Mouse (Mus musculus): ENCODE measurements at regions not wholly inside any gene's neighbourhood (a gene's known extent, or its start where the extent isn't known, plus 50 kb on each side); places are given as distances from the start of the nearest gene placed in this dataset.

GRCm38 (mm10) chr9:31609731-31610130, 145.5 kb upstream of the Tmem45b start:
- Histone ChIP-seq H3K27ac (ENCODE audit: low read depth, low read length) (no peak overlapping the region), H3K4me1 (ENCODE audit: control insufficient read depth, insufficient read depth, low read depth, low read length) (no peaks in the 10 kb centered on the region), H3K4me3 (ENCODE audit: low read length) (no peak overlapping the region), H3K9ac (ENCODE audit: low read depth, low read length) (no peak overlapping the region), H3K4me2 (ENCODE audit: low read length) (no peak overlapping the region), H3K27me3 (replicated peaks; ENCODE audit: control insufficient read depth, insufficient read depth, low read length) (no peaks in the 10 kb centered on the region), H3K36me3 (ENCODE audit: control insufficient read depth, insufficient read depth, low read length) (no peaks in the 10 kb centered on the region), H3K9me3 (ENCODE audit: control insufficient read depth, low read length) (no peaks in the 10 kb centered on the region)
- 88% methylated on average over 3 of the region's 3 CpGs for WGBS
- no peak for ATAC-seq

- no peak for ATAC-seq
- H3K4me2 ChIP-seq (ENCODE audit: low read length): no peak overlapping the region
- no peak overlapping the region for H3K27ac ChIP-seq (ENCODE audit: low read depth, low read length)
- 66% methylated on average over 8 of the region's 8 CpGs for WGBS
- H3K4me1 ChIP-seq (ENCODE audit: control insufficient read depth, insufficient read depth, low read depth, low read length): no peaks in the 10 kb centered on the region
- no peaks in the 10 kb centered on the region for H3K9me3 ChIP-seq (ENCODE audit: control insufficient read depth, low read length)
- H3K9ac ChIP-seq (ENCODE audit: low read depth, low read length): no peak overlapping the region
- no peaks in the 10 kb centered on the region for H3K27me3 ChIP-seq (replicated peaks; ENCODE audit: control insufficient read depth, insufficient read depth, low read length)
- H3K4me3 ChIP-seq (ENCODE audit: low read length): no peak overlapping the region
- no peaks in the 10 kb centered on the region for H3K36me3 ChIP-seq (ENCODE audit: control insufficient read depth, insufficient read depth, low read length)
Observed at GRCm38 (mm10) chr9:31608084-31608870, 144.0 kb upstream of the Tmem45b start.

GRCm38 (mm10) chr9:31606936-31607335, 142.7 kb upstream of the Tmem45b start:
- H3K27me3 ChIP-seq (replicated peaks; ENCODE audit: control insufficient read depth, insufficient read depth, low read length): no peaks in the 10 kb centered on the region
- no peaks in the 10 kb centered on the region for H3K36me3 ChIP-seq (ENCODE audit: control insufficient read depth, insufficient read depth, low read length)
- ATAC-seq: no peak
- no peaks in the 10 kb centered on the region for H3K4me1 ChIP-seq (ENCODE audit: control insufficient read depth, insufficient read depth, low read depth, low read length)
- 88% methylated on average over 6 of the region's 6 CpGs for WGBS
- no peaks in the 10 kb centered on the region for H3K9me3 ChIP-seq (ENCODE audit: control insufficient read depth, low read length)
- no peak overlapping the region for H3K4me2 ChIP-seq (ENCODE audit: low read length)
- no peak overlapping the region for H3K4me3 ChIP-seq (ENCODE audit: low read length)
- H3K9ac ChIP-seq (ENCODE audit: low read depth, low read length): no peak overlapping the region
- no peak overlapping the region for H3K27ac ChIP-seq (ENCODE audit: low read depth, low read length)

- Histone ChIP-seq H3K36me3 (ENCODE audit: control insufficient read depth, insufficient read depth, low read length) (no peaks in the 10 kb centered on the region), H3K4me2 (ENCODE audit: low read length) (no peak overlapping the region), H3K9me3 (ENCODE audit: control insufficient read depth, low read length) (no peaks in the 10 kb centered on the region), H3K4me3 (ENCODE audit: low read length) (no peak overlapping the region), H3K4me1 (ENCODE audit: control insufficient read depth, insufficient read depth, low read depth, low read length) (no peaks in the 10 kb centered on the region), H3K27ac (ENCODE audit: low read depth, low read length) (no peak overlapping the region), H3K9ac (ENCODE audit: low read depth, low read length) (no peak overlapping the region), H3K27me3 (replicated peaks; ENCODE audit: control insufficient read depth, insufficient read depth, low read length) (no peaks in the 10 kb centered on the region)
- 89% methylated on average over 6 of the region's 6 CpGs for WGBS
- ATAC-seq: no peak
Observed at GRCm38 (mm10) chr9:31604497-31605090, 140.3 kb upstream of the Tmem45b start.

- no peak for ATAC-seq
- H3K9me3 ChIP-seq (ENCODE audit: control insufficient read depth, low read length): no peaks in the 10 kb centered on the region
- 91% methylated on average over 4 of the region's 4 CpGs for WGBS
Observed at GRCm38 (mm10) chr9:31602707-31603106, 138.4 kb upstream of the Tmem45b start.

GRCm38 (mm10) chr9:31595096-31595495, 130.8 kb upstream of the Tmem45b start:
- no peak overlapping the region for H3K4me2 ChIP-seq (ENCODE audit: low read length)
- WGBS: 77% methylated on average over 7 of the region's 7 CpGs

More at GRCm38 (mm10) chr9:31602707-31603106, 138.4 kb upstream of the Tmem45b start:
- Histone ChIP-seq H3K9ac (ENCODE audit: low read depth, low read length) (no peak overlapping the region), H3K36me3 (ENCODE audit: control insufficient read depth, insufficient read depth, low read length) (no peaks in the 10 kb centered on the region), H3K4me1 (ENCODE audit: control insufficient read depth, insufficient read depth, low read depth, low read length) (no peaks in the 10 kb centered on the region), H3K4me3 (ENCODE audit: low read length) (no peak overlapping the region), H3K27ac (ENCODE audit: low read depth, low read length) (no peak overlapping the region), H3K4me2 (ENCODE audit: low read length) (no peak overlapping the region), H3K27me3 (replicated peaks; ENCODE audit: control insufficient read depth, insufficient read depth, low read length) (no peaks in the 10 kb centered on the region)

GRCm38 (mm10) chr9:31587671-31588070, 123.4 kb upstream of the Tmem45b start:
- Histone ChIP-seq H3K36me3 (ENCODE audit: control insufficient read depth, insufficient read depth, low read length) (no peaks in the 10 kb centered on the region), H3K27me3 (replicated peaks; ENCODE audit: control insufficient read depth, insufficient read depth, low read length) (no peaks in the 10 kb centered on the region), H3K9me3 (ENCODE audit: control insufficient read depth, low read length) (no peaks in the 10 kb centered on the region), H3K4me2 (ENCODE audit: low read length) (no peak overlapping the region), H3K27ac (ENCODE audit: low read depth, low read length) (no peak overlapping the region), H3K4me3 (ENCODE audit: low read length) (no peak overlapping the region), H3K9ac (ENCODE audit: low read depth, low read length) (no peak overlapping the region), H3K4me1 (ENCODE audit: control insufficient read depth, insufficient read depth, low read depth, low read length) (no peaks in the 10 kb centered on the region)
- no peak for ATAC-seq

More at GRCm38 (mm10) chr9:31595096-31595495, 130.8 kb upstream of the Tmem45b start:
- no peaks in the 10 kb centered on the region for H3K4me1 ChIP-seq (ENCODE audit: control insufficient read depth, insufficient read depth, low read depth, low read length)
- no peak overlapping the region for H3K27ac ChIP-seq (ENCODE audit: low read depth, low read length)
- no peaks in the 10 kb centered on the region for H3K9me3 ChIP-seq (ENCODE audit: control insufficient read depth, low read length)
- no peak overlapping the region for H3K9ac ChIP-seq (ENCODE audit: low read depth, low read length)
- H3K36me3 ChIP-seq (ENCODE audit: control insufficient read depth, insufficient read depth, low read length): no peaks in the 10 kb centered on the region
- no peak overlapping the region for H3K4me3 ChIP-seq (ENCODE audit: low read length)
- no peak for ATAC-seq
- no peaks in the 10 kb centered on the region for H3K27me3 ChIP-seq (replicated peaks; ENCODE audit: control insufficient read depth, insufficient read depth, low read length)

GRCm38 (mm10) chr9:31583983-31584382, 119.7 kb upstream of the Tmem45b start:
- no peak for ATAC-seq
- Histone ChIP-seq H3K4me2 (ENCODE audit: low read length) (no peak overlapping the region), H3K27ac (ENCODE audit: low read depth, low read length) (no peak overlapping the region), H3K27me3 (replicated peaks; ENCODE audit: control insufficient read depth, insufficient read depth, low read length) (no peaks in the 10 kb centered on the region), H3K4me1 (ENCODE audit: control insufficient read depth, insufficient read depth, low read depth, low read length) (no peaks in the 10 kb centered on the region), H3K36me3 (ENCODE audit: control insufficient read depth, insufficient read depth, low read length) (no peaks in the 10 kb centered on the region), H3K9ac (ENCODE audit: low read depth, low read length) (no peak overlapping the region), H3K4me3 (ENCODE audit: low read length) (no peak overlapping the region), H3K9me3 (ENCODE audit: control insufficient read depth, low read length) (no peaks in the 10 kb centered on the region)
- 63% methylated on average over 10 of the region's 10 CpGs for WGBS

- 78% methylated on average over 7 of the region's 7 CpGs for WGBS
- Histone ChIP-seq H3K4me3 (ENCODE audit: low read length) (no peak overlapping the region), H3K4me1 (ENCODE audit: control insufficient read depth, insufficient read depth, low read depth, low read length) (no peaks in the 10 kb centered on the region), H3K4me2 (ENCODE audit: low read length) (no peak overlapping the region), H3K27ac (ENCODE audit: low read depth, low read length) (no peak overlapping the region), H3K9ac (ENCODE audit: low read depth, low read length) (no peak overlapping the region), H3K27me3 (replicated peaks; ENCODE audit: control insufficient read depth, insufficient read depth, low read length) (no peaks in the 10 kb centered on the region), H3K36me3 (ENCODE audit: control insufficient read depth, insufficient read depth, low read length) (no peaks in the 10 kb centered on the region), H3K9me3 (ENCODE audit: control insufficient read depth, low read length) (no peaks in the 10 kb centered on the region)
- no peak for ATAC-seq
Observed at GRCm38 (mm10) chr9:31582947-31583346, 118.7 kb upstream of the Tmem45b start.

Measured in hindbrain, embryonic 16.5 days (tissue).